Mouse (Mus musculus): Measurements from ENCODE around the gene Ina. TPM values are rescaled to one million over a fixed set of nuclear protein-coding genes. Genes with fewer than 3 reads are reported as not detected.
A peak's percentile ranks its signal among the peaks of the same experiment; 100 is the strongest.

Gene Ina
- polyA plus RNA-seq (2015; fragmentation: Nextera tagmentation; extraction: Ambion mirVana), result 0.98 and 2.2 TPM in 2 replicates

DNA sequence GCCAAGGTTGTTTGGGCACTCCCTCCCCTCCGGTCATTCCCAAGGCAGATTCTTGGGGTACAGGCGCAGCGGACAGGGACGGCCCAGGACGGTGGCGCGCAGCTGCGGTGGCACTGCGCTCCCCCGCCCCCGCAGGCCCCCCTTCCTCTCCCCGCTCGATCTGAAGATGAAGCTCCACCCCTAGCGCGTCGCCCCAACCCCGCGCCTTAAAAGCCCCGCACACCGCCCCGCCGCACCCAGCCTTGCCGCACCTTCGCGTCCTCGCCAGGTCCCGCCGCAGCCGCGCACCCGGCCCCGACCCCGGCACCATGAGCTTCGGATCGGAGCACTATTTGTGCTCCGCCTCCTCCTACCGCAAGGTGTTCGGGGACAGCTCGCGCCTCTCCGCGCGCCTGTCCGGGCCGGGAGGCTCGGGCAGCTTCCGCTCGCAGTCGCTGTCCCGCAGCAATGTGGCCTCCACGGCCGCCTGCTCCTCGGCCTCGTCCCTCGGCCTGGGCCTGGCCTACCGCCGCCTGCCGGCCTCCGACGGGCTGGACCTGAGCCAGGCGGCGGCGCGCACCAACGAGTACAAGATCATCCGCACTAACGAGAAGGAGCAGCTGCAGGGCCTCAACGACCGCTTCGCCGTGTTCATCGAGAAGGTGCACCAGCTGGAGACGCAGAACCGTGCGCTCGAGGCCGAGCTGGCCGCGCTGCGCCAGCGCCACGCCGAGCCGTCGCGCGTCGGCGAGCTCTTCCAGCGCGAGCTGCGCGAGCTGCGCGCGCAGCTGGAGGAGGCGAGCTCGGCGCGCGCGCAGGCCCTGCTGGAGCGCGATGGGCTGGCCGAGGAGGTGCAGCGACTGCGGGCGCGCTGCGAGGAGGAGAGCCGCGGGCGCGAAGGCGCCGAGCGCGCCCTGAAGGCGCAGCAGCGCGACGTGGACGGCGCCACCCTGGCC lies at the start of gene Ina, which contains the start of gene Nt5c2:
Gene Ina, plus strand, starts transcription at position 252 of the 935 bp plus-strand sequence.
Gene Nt5c2, minus strand, starts transcription at position 707 of the 935 bp plus-strand sequence.
- H3K36me3 ChIP-seq, result no peaks in the 10 kb centered on the region
- WGBS, result under 1% methylated on average over 121 of the region's 124 CpGs
- no peaks in the 10 kb centered on the region for H3K9me3 ChIP-seq
- H3K9ac ChIP-seq, result peak within 1 kb of the TSS; percentile 56
- peak; percentile 72 for ATAC-seq (ENCODE audit: low FRiP score, low read depth)
- peaks cover 21% of the 10 kb centered on the region for H3K4me1 ChIP-seq
- peaks cover 89% of the 10 kb centered on the region for H3K27me3 ChIP-seq
- H3K4me2 ChIP-seq (replicated peaks), result peak within 1 kb of the TSS; percentile 92
- no peak within 1 kb of the TSS for H3K27ac ChIP-seq
- H3K4me3 ChIP-seq, result peak within 1 kb of the TSS; percentile 52

GRCm38 (mm10) chr19:46965496-46965895 lies 49.0 kb upstream of the Ina start:
- H3K36me3 ChIP-seq, result no peaks in the 10 kb centered on the region
- no peak overlapping the region for H3K27ac ChIP-seq
- no peak overlapping the region for H3K4me3 ChIP-seq
- H3K4me1 ChIP-seq, result peaks cover 16% of the 10 kb centered on the region
- no peak for ATAC-seq (ENCODE audit: low FRiP score, low read depth)
- no peak overlapping the region for H3K4me2 ChIP-seq (replicated peaks)
- H3K9ac ChIP-seq, result no peak overlapping the region
- H3K27me3 ChIP-seq, result no peaks in the 10 kb centered on the region
- H3K9me3 ChIP-seq, result no peaks in the 10 kb centered on the region

DNA sequence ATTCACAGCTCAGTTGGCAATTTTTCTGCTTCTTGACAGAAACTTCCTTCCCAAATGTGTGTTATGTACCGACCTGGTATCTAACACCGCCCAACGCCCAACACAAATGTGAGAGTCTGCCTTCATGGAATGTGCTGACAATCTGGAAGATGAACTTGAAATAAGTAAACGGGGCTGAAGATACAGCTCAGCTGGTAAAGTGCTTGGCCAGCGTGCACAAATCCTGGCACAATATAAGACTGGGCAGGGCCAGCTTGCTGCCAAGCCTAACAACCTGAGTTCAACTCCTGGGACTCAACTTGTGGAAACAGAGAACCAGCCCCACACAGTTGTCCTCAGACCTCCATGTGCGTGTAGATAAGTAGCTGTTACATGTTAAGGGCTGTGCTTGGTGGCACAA lies 48.2 kb upstream of the Ina start:
- Histone ChIP-seq H3K9ac (no peak overlapping the region), H3K27me3 (no peaks in the 10 kb centered on the region), H3K4me2 (replicated peaks) (no peak overlapping the region), H3K4me3 (no peak overlapping the region), H3K4me1 (peaks cover 17% of the 10 kb centered on the region), H3K9me3 (no peaks in the 10 kb centered on the region), H3K27ac (no peak overlapping the region), H3K36me3 (no peaks in the 10 kb centered on the region)
- ATAC-seq (ENCODE audit: low FRiP score, low read depth), result no peak
- WGBS, result 92% methylated on average over 6 of the region's 6 CpGs

GRCm38 (mm10) chr19:46967861-46968260 lies 46.6 kb upstream of the Ina start:
- 63% methylated on average over 4 of the region's 4 CpGs for WGBS
- no peak overlapping the region for H3K4me3 ChIP-seq
- no peak overlapping the region for H3K9ac ChIP-seq
- no peaks in the 10 kb centered on the region for H3K36me3 ChIP-seq
- no peak for ATAC-seq (ENCODE audit: low FRiP score, low read depth)
- no peak overlapping the region for H3K4me2 ChIP-seq (replicated peaks)
- H3K9me3 ChIP-seq, result no peaks in the 10 kb centered on the region
- H3K4me1 ChIP-seq, result peaks cover 17% of the 10 kb centered on the region
- H3K27ac ChIP-seq, result no peak overlapping the region
- H3K27me3 ChIP-seq, result no peaks in the 10 kb centered on the region

DNA sequence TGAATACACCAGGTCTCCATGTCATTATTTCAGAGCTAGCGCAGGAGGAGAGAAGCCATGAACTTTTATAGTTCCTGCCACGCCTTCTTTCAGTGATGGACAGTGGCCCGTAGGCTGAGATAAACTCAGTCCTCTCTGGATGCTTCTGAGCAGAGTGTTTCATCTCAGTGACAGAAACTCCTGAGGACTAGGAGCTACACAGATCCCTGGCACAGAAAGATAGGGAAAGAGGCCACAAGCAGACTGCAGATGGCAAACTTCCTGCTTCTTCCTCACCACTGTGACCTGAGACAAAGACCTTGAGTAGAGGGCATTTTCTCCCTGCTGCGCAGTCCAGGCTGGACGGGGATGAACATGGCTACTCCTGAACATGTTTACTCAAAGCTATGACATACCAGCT lies 45.7 kb upstream of the Ina start:
- WGBS, result 82% methylated on average over 5 of the region's 5 CpGs
- Histone ChIP-seq H3K4me3 (no peak overlapping the region), H3K4me2 (replicated peaks) (no peak overlapping the region), H3K4me1 (peaks cover 13% of the 10 kb centered on the region; the same call in 1 of the 2 replicates), H3K36me3 (no peaks in the 10 kb centered on the region), H3K27me3 (no peaks in the 10 kb centered on the region), H3K9me3 (no peaks in the 10 kb centered on the region), H3K27ac (no peak overlapping the region), H3K9ac (no peak overlapping the region)
- no peak for ATAC-seq (ENCODE audit: low FRiP score, low read depth)

GRCm38 (mm10) chr19:46969286-46969985 lies 45.1 kb upstream of the Ina start:
- H3K4me1 ChIP-seq, result peaks cover 13% of the 10 kb centered on the region; the same call in 1 of the 2 replicates
- ATAC-seq (ENCODE audit: low FRiP score, low read depth), result no peak
- H3K4me3 ChIP-seq, result no peak overlapping the region
- WGBS, result 81% methylated on average over 22 of the region's 22 CpGs
- H3K27ac ChIP-seq, result no peak overlapping the region
- no peaks in the 10 kb centered on the region for H3K36me3 ChIP-seq
- no peaks in the 10 kb centered on the region for H3K9me3 ChIP-seq
- no peaks in the 10 kb centered on the region for H3K27me3 ChIP-seq
- no peak overlapping the region for H3K9ac ChIP-seq
- no peak overlapping the region for H3K4me2 ChIP-seq (replicated peaks)

- no peak overlapping the region for H3K27ac ChIP-seq
- no peak overlapping the region for H3K4me3 ChIP-seq
- no peaks in the 10 kb centered on the region for H3K36me3 ChIP-seq
- no peaks in the 10 kb centered on the region for H3K9me3 ChIP-seq
- WGBS, result 45% methylated on average over 13 of the region's 13 CpGs
- no peaks in the 10 kb centered on the region for H3K27me3 ChIP-seq
- H3K4me1 ChIP-seq, result peaks cover 13% of the 10 kb centered on the region; the same call in 1 of the 2 replicates
- no peak for ATAC-seq (ENCODE audit: low FRiP score, low read depth)
- H3K4me2 ChIP-seq (replicated peaks), result no peak overlapping the region
- H3K9ac ChIP-seq, result no peak overlapping the region
Observed at GRCm38 (mm10) chr19:46970121-46970729, 44.3 kb upstream of the Ina start.

- Histone ChIP-seq H3K9me3 (no peaks in the 10 kb centered on the region), H3K4me1 (peaks cover 13% of the 10 kb centered on the region; the same call in 1 of the 2 replicates), H3K27me3 (no peaks in the 10 kb centered on the region), H3K27ac (no peak overlapping the region), H3K36me3 (no peaks in the 10 kb centered on the region), H3K4me2 (replicated peaks) (no peak overlapping the region), H3K4me3 (no peak overlapping the region), H3K9ac (no peak overlapping the region; the same call in 1 of the 2 replicates)
- WGBS, result 55% methylated on average over 8 of the region's 8 CpGs
- ATAC-seq (ENCODE audit: low FRiP score, low read depth), result no peak
Observed at GRCm38 (mm10) chr19:46971051-46971689, 43.3 kb upstream of the Ina start.

DNA sequence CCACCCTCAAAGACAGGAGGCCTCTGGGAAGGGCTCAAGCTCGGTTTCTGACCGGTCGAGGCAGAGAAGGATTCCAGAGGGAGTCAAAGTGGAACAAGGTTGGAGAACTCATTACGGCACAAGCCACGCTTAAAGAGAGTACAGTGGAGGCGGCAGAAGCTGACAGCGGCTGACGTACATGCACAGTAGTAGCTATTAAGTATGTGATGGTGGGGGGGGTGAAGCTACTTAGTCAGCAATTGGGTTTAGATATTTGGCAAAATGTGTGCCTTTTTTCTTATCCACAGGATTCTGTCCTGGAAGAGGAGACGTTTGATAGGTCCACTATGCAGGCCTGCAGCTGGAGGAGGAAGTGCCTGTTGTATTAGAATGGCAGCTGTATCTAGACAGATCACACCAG lies 42.8 kb upstream of the Ina start:
- no peak for ATAC-seq (ENCODE audit: low FRiP score, low read depth)
- 66% methylated on average over 9 of the region's 9 CpGs for WGBS
- no peak overlapping the region for H3K27ac ChIP-seq
- H3K9ac ChIP-seq, result no peak overlapping the region; the same call in 1 of the 2 replicates
- H3K4me2 ChIP-seq (replicated peaks), result no peak overlapping the region
- no peaks in the 10 kb centered on the region for H3K36me3 ChIP-seq
- no peak overlapping the region for H3K4me3 ChIP-seq
- no peaks in the 10 kb centered on the region for H3K27me3 ChIP-seq
- H3K4me1 ChIP-seq, result peaks cover 13% of the 10 kb centered on the region; the same call in 1 of the 2 replicates
- no peaks in the 10 kb centered on the region for H3K9me3 ChIP-seq

DNA sequence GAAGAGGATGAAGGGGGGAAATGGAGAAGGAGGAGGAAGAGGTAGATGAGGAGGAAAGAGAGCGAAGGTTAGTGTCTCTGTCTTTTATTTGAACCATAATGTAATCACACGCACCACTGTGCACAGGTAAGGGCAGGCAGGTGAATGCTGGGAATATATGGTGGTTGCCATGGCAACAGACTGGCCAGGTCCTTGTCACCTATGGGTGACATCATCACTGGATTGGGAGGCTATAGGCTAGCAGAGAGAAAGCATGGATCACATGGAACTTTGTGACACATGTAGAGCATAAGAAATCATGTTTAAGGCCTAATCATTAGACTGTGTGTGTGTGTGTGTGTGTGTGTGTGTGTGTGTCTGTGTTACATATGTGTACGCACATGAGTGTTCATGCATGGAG lies 42.3 kb upstream of the Ina start:
- no peaks in the 10 kb centered on the region for H3K27me3 ChIP-seq
- H3K36me3 ChIP-seq, result no peaks in the 10 kb centered on the region
- no peak overlapping the region for H3K4me2 ChIP-seq (replicated peaks)
- ATAC-seq (ENCODE audit: low FRiP score, low read depth), result no peak
- no peak overlapping the region for H3K4me3 ChIP-seq
- 98% methylated on average over 3 of the region's 3 CpGs for WGBS
- peaks cover 13% of the 10 kb centered on the region; the same call in 1 of the 2 replicates for H3K4me1 ChIP-seq
- no peaks in the 10 kb centered on the region for H3K9me3 ChIP-seq
- H3K27ac ChIP-seq, result no peak overlapping the region
- no peak overlapping the region for H3K9ac ChIP-seq

DNA sequence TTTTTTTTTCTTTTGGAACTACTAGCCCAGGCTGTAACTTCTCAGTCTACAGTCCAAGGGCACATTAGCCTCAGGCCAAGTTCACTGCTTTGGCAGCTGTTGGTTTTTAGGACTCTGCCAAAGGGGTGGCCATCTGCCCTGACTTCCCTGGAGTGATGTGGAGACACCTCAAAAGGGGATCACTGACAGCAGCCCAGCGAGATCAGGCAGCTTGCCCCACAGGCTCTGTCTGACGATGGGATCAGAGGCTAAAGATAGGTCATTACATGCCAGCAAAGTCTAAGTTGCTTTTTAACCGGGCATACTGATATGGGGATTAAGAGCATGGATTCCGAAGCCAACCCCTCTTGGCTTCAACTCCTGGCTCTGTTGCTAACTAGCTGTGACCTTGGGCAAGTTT lies 38.9 kb upstream of the Ina start:
- Histone ChIP-seq H3K4me2 (replicated peaks) (no peak overlapping the region), H3K4me1 (peaks cover 8% of the 10 kb centered on the region; the same call in 1 of the 2 replicates), H3K9ac (no peak overlapping the region), H3K9me3 (no peaks in the 10 kb centered on the region), H3K27ac (no peak overlapping the region), H3K27me3 (no peaks in the 10 kb centered on the region), H3K4me3 (no peak overlapping the region), H3K36me3 (no peaks in the 10 kb centered on the region)
- WGBS, result 78% methylated on average over 4 of the region's 4 CpGs
- no peak for ATAC-seq (ENCODE audit: low FRiP score, low read depth)

All from limb, embryonic 13.5 days (tissue).